ENCODE assay signal across 8 mouse cellular contexts in genomic region chr16:34571931-34572405, GRCm38 (mm10). TPM values are rescaled to one million over a fixed set of nuclear protein-coding genes. Genes with fewer than 3 reads are reported as not detected.
DNase-seq lines count a peak whose midpoint lies in the region; ATAC-seq lines count a peak whose summit lies in the region.

No protein-coding gene starts in this region.

- H3K4me1 ChIP-seq in forebrain, embryonic 16.5 days (replicated peaks; ENCODE audit: control insufficient read depth, insufficient read depth, low read length) = peaks cover 39% of the 10 kb centered on the region
- peaks cover 25% of the 10 kb centered on the region for H3K4me1 ChIP-seq in neural tube, embryonic 12.5 days

- DNase-seq in frontal cortex, postnatal 36 days (ENCODE audit: low spot score in 2 of 2) = no peak
- peak; percentile 45 for DNase-seq in ES-CJ7 (ENCODE audit: low read depth, low spot score)
- peak; percentile 17 for DNase-seq in kidney, postnatal 14 days
- no peak for DNase-seq in layer of hippocampus, postnatal 14 days (ENCODE audit: low spot score in 2 of 2)

- no peaks in the 10 kb centered on the region for H3K27me3 ChIP-seq in forebrain, embryonic 16.5 days (replicated peaks; ENCODE audit: control insufficient read depth, insufficient read depth, low read length)
- no peaks in the 10 kb centered on the region for H3K27me3 ChIP-seq in neural tube, embryonic 12.5 days (replicated peaks)

- 1% methylated on average over 10 of the region's 10 CpGs for WGBS in forebrain, embryonic 16.5 days
- WGBS in neural tube, embryonic 12.5 days = under 1% methylated on average over 10 of the region's 10 CpGs

- peak overlapping the region; percentile 91 for H3K4me2 ChIP-seq in forebrain, embryonic 16.5 days (ENCODE audit: low read length)
- peak overlapping the region; percentile 80 for H3K4me2 ChIP-seq in neural tube, embryonic 12.5 days (replicated peaks)

- ATAC-seq in frontal cortex, adult (ENCODE audit: low TSS enrichment) = 0 out of 2 replicates have a peak, but pooled peaks have one; percentile 2
- ATAC-seq in forebrain, embryonic 16.5 days = 0 out of 2 replicates have a peak, but pooled peaks have one; percentile 2
- ATAC-seq in neural tube, embryonic 12.5 days (ENCODE audit: low FRiP score, low read depth) = 0 out of 2 replicates have a peak, but pooled peaks have one; percentile 26
- ATAC-seq in megakaryocyte-erythroid progenitor cell, adult 5-6 weeks (replicated peaks; ENCODE audit: low FRiP score, low TSS enrichment, poor library complexity, severe bottlenecking) = no peak

- H3K9me3 ChIP-seq in forebrain, embryonic 16.5 days (ENCODE audit: control insufficient read depth, low read length) = no peaks in the 10 kb centered on the region
- no peaks in the 10 kb centered on the region for H3K9me3 ChIP-seq in neural tube, embryonic 12.5 days

- H3K4me3 ChIP-seq in forebrain, embryonic 16.5 days (replicated peaks; ENCODE audit: low read length) = peak overlapping the region; percentile 87
- peak overlapping the region; percentile 94 for H3K4me3 ChIP-seq in neural tube, embryonic 12.5 days

- H3K36me3 ChIP-seq in forebrain, embryonic 16.5 days (ENCODE audit: control insufficient read depth, insufficient read depth) = no peaks in the 10 kb centered on the region
- peaks cover 4% of the 10 kb centered on the region; the same call in 1 of the 2 replicates for H3K36me3 ChIP-seq in neural tube, embryonic 12.5 days

- H3K27ac ChIP-seq in forebrain, embryonic 16.5 days (ENCODE audit: low read length) = peak overlapping the region; percentile 99
- H3K27ac ChIP-seq in neural tube, embryonic 12.5 days = no peak overlapping the region

- peak overlapping the region; percentile 86 for H3K9ac ChIP-seq in forebrain, embryonic 16.5 days (replicated peaks; ENCODE audit: low read depth, low read length)
- peak overlapping the region; percentile 96 for H3K9ac ChIP-seq in neural tube, embryonic 12.5 days

RNA-seq across cellular contexts. Expression of gene Kalrn, which starts 1.4 kb away (rescaled TPM):
- 35.4 and 43.9 TPM in 2 replicates for polyA plus RNA-seq in forebrain, embryonic 16.5 days (2015; fragmentation: Nextera tagmentation; extraction: Ambion mirVana)
- 25.5 and 26.9 TPM in 2 replicates for polyA plus RNA-seq in neural tube, embryonic 12.5 days (2016; fragmentation: Nextera tagmentation; extraction: Ambion mirVana)
- total RNA-seq in megakaryocyte-erythroid progenitor cell, adult 5-6 weeks (2014; fragmentation: Nextera tagmentation) = 1.6 and 1.7 TPM in 2 replicates
- 3.7 and 4.3 TPM in 2 replicates for total RNA-seq in megakaryocyte-erythroid progenitor cell, adult 5-6 weeks (2017)
- 100 to 1,000 TPM; 419 to 451 TPM for total RNA-seq in layer of hippocampus, postnatal 14 days (2021)

Comparison
In these comparisons a context has a peak if more than half of its experiments do, and no peak if none do; other contexts are left out.
1. DNase-seq: peak in ES-CJ7 (single experiment) and kidney, postnatal 14 days (single experiment); none in frontal cortex, postnatal 36 days (0 of 2) and layer of hippocampus, postnatal 14 days (0 of 2).
2. RNA of gene Kalrn, which starts 1.4 kb away (total RNA-seq): 419 to 451 TPM in layer of hippocampus, postnatal 14 days; 1.6 to 4.3 TPM in megakaryocyte-erythroid progenitor cell, adult 5-6 weeks; every median in the first group is over 10 times any median in the second.